Mouse (Mus musculus) ES-E14 (cell line): Measurements from ENCODE around the gene 4930415O20Rik.

Experiments used
- ZC3H11A ChIP-seq: IDR thresholded peaks from 2 replicates; pipeline ENCODE4 v1.6.1; 2012; ENCODE audit warnings: low read depth, mild to moderate bottlenecking, inconsistent platforms, low read length, borderline replicate concordance
- ZNF384 ChIP-seq: IDR thresholded peaks from 2 replicates; pipeline ENCODE4 v1.6.1; 2012; ENCODE audit warnings: low read depth, low read length, inconsistent platforms

DNA sequence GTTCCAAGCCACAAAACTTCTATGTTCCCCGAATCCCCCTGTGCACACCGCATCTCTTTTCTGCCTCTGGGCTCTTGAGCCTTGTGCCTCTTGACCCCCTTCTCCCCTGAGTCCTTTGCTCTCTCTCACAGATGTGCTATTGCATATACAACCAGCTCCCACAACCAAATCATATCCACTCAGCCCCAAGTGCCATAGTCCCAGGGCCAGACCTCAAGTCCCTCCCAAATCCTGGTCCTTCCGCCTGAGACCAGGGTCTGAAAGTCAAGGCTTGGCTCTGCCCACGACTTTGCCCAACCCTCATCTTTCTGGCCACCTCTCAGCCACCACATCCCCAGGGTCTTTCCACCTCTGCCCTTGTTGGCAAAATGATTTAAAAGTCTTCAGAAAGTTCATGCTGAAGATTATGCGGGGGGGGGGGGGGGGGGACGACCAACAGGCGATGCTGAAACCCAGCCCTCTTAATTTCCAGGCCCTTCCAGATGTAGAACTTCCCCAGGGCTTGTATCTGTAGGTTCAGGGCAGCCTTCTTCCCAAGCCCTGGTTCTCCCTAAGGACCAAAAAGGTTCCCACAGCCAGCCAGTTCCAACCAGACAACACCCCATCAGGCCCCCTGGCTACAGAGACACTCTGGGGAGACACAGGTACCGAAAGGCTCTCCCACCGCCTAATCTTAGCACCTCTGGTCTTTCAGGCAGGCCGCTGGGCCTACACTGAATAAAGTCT is 37.4 kb downstream of the 4930415O20Rik start:
- TF ChIP-seq ZNF384 (no peak), ZC3H11A (no peak)
